Mouse (Mus musculus): ENCODE measurements around the gene Syn2. TPM values are rescaled to one million over a fixed set of nuclear protein-coding genes. Genes with fewer than 3 reads are reported as not detected.
"Not testable (repeated sequence)": the region's sequence is repeated elsewhere in the genome, so short reads cannot be mapped to it uniquely, and the experiment has no call there.

The Syn2 gene
- polyA plus RNA-seq, 1 experiment from 2014 or later, result 0.13 TPM

DNA sequence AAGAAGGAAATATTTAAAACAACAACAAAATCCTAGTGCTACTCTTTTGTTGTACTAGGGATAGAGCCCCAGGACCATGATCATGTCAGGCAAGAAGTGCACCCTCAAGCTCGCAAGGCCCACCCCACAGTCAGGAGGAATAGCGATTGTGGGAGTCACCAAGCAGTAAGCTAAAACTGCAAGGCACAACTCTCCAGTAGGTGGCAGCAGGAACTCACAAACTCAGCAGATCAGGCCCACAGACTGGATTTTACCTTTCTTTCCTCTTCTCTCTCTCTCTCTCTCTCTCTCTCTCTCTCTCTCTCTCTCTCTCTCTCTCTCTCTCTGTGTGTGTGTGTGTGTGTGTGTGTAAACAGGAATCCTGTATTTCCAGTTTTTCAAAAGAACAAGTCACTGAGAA is 92.8 kb downstream of the Syn2 start:
- H3K36me3 ChIP-seq (replicated peaks), result no peaks in the 10 kb centered on the region
- no peaks in the 10 kb centered on the region for H3K9me3 ChIP-seq (replicated peaks)
- no peak overlapping the region for H3K9ac ChIP-seq
- no peak overlapping the region for H3K4me2 ChIP-seq
- H3K4me3 ChIP-seq (replicated peaks), result no peak overlapping the region
- H3K27ac ChIP-seq (replicated peaks), result no peak overlapping the region
- WGBS (ENCODE audit: insufficient replicate concordance), result 5% methylated on average over 2 of the region's 2 CpGs
- ATAC-seq (ENCODE audit: insufficient read depth), result no peak
- H3K27me3 ChIP-seq, result no peaks in the 10 kb centered on the region
- H3K4me1 ChIP-seq (replicated peaks), result no peaks in the 10 kb centered on the region

DNA sequence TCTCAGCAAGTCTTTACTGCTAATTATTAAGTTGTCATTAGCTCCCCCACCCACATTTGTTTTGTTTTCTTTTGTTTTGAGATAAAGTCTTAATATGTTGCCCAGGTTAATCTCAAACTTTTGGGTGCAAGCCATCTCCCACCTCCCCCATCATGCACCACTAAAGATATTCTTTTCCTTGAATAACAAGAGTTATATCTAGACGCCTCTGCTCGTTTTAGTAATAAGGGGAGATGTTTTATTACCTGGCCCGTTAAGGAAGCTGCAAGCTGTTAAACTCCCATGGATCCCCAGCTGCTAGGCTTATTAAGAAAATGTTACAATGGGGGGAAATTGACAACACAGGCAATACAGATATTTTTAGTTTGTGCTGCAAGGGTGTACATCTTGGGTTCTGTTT is 95.9 kb downstream of the Syn2 start:
- Histone ChIP-seq H3K4me1 (replicated peaks) (no peaks in the 10 kb centered on the region), H3K4me2 (no peak overlapping the region), H3K36me3 (replicated peaks) (no peaks in the 10 kb centered on the region), H3K27ac (replicated peaks) (no peak overlapping the region), H3K27me3 (no peaks in the 10 kb centered on the region), H3K9me3 (replicated peaks) (no peaks in the 10 kb centered on the region), H3K4me3 (replicated peaks) (no peak overlapping the region), H3K9ac (no peak overlapping the region)
- WGBS (ENCODE audit: insufficient replicate concordance), result 65% methylated on average over 3 of the region's 3 CpGs
- ATAC-seq (ENCODE audit: insufficient read depth), result no peak

DNA sequence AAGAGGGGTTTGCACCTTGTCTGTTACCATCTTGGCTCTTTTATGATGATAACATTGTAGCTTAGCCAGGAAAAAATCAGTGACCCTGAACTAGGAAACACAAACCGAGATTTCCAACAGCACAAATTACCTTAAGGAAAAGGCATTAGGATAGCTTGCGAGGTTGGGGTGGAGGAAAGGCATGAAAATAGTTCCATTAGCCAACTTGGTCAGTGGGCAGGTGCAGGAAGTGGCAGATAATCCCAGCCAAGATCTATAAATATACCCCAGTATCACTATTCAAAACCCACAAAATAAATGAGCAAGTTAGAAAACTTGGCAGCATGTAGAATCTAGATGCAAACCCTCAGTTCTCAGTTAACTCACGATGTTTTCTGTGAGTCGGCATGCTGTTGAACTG is 97.1 kb downstream of the Syn2 start:
- Histone ChIP-seq H3K27ac (replicated peaks) (no peak overlapping the region), H3K9ac (no peak overlapping the region), H3K9me3 (replicated peaks) (no peaks in the 10 kb centered on the region), H3K27me3 (no peaks in the 10 kb centered on the region), H3K4me3 (replicated peaks) (no peak overlapping the region), H3K4me1 (replicated peaks) (no peaks in the 10 kb centered on the region), H3K4me2 (no peak overlapping the region), H3K36me3 (replicated peaks) (no peaks in the 10 kb centered on the region)
- ATAC-seq (ENCODE audit: insufficient read depth), result no peak
- WGBS (ENCODE audit: insufficient replicate concordance), result 46% methylated on average over 4 of the region's 4 CpGs

DNA sequence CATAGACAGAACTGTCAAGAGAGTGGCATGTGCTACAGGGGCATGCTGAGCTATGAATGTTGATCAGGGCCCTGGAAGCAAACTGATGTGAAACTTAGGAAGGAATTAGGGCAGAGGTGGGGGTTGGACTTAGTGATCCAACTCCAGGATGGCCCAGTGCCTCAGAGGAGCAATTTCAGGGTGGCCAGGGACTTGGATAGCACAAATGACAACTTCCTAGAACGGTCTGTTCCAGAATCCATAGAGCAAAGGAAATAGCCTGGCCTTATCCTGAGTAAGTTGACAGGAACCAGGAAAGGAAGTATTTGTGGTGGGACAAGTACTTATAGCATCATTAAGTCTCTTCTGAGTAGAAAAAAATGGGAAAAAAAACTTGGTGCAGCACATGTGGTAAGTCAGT is 97.9 kb downstream of the Syn2 start:
- no peak overlapping the region for H3K27ac ChIP-seq (replicated peaks)
- no peaks in the 10 kb centered on the region for H3K4me1 ChIP-seq (replicated peaks)
- 38% methylated on average over 1 of the region's 1 CpGs for WGBS (ENCODE audit: insufficient replicate concordance)
- H3K36me3 ChIP-seq (replicated peaks), result no peaks in the 10 kb centered on the region
- no peaks in the 10 kb centered on the region for H3K9me3 ChIP-seq (replicated peaks)
- H3K27me3 ChIP-seq, result no peaks in the 10 kb centered on the region
- no peak overlapping the region for H3K9ac ChIP-seq
- no peak overlapping the region for H3K4me2 ChIP-seq
- no peak for ATAC-seq (ENCODE audit: insufficient read depth)
- no peak overlapping the region for H3K4me3 ChIP-seq (replicated peaks)

DNA sequence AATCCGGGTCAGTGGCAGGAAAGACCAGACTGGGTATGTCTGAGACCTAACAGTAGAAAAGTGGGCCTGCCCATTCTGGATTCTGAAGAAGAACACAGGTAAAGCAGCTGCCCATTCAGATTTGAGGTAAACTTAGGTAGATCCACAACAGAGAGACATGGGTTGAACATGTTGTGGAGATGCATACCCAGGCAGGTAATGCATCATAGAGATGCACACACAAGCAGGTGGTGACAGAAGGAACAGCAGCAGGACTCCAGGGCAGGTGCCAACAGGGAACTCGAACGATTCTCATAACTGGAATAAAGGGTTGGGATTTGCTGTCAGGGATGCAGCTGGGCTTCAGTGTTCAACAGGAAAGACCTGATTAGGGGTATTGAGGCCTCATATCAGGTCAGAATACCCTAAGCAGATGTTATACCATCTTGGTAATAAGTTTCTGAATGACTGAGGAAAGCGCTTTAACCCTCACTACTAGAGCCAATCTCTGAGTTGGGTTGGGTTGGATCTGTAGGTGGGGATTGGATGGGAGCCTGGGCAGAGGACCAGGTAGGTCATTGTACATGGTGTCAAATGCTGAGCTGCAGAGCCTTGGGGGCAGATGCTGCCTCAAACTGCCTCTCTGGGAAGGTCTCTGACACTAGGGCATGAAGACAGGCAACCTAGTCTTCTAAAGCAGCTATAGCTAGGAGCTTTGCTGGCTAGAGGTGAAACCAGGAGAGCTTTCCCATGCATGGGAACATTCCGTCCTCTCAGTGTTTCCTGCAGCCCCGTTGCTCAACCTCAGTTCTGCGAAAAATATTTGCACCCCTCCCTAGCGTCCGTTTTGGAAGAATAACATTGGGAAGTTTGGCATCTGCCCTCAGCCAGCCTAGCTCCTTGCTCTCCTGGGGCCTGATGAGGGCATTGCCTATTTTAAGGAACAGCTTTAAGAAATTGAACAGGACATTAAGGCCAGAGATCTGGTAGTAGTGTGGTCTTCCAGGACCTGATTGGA is 103.6 kb downstream of the Syn2 start:
- Histone ChIP-seq H3K9me3 (replicated peaks) (no peaks in the 10 kb centered on the region), H3K9ac (no peak overlapping the region), H3K4me3 (replicated peaks) (no peak overlapping the region), H3K27me3 (no peaks in the 10 kb centered on the region), H3K36me3 (replicated peaks) (no peaks in the 10 kb centered on the region), H3K27ac (replicated peaks) (no peak overlapping the region), H3K4me2 (no peak overlapping the region), H3K4me1 (replicated peaks) (no peaks in the 10 kb centered on the region)
- 70% methylated on average over 9 of the region's 9 CpGs for WGBS (ENCODE audit: insufficient replicate concordance)
- no peak for ATAC-seq (ENCODE audit: insufficient read depth)

DNA sequence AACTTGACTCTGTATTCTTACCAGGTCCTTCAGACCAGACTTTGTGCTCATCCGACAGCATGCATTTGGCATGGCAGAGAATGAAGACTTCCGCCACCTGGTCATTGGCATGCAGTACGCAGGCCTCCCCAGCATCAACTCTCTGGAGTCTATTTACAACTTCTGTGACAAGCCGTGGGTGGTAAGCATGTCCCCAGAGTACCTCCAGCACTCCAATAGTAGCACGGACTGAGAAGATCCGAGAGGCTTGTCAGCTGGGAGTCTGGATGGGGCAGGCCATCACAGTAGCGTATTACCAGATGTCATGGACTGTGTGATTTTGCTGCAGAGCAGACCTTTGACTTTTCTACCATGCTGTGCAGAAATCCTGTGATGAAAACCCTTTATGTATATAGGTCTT is 104.6 kb downstream of the Syn2 start:
- no peak overlapping the region for H3K4me3 ChIP-seq (replicated peaks)
- no peak for ATAC-seq (ENCODE audit: insufficient read depth)
- no peaks in the 10 kb centered on the region for H3K36me3 ChIP-seq (replicated peaks)
- 70% methylated on average over 7 of the region's 7 CpGs for WGBS (ENCODE audit: insufficient replicate concordance)
- no peaks in the 10 kb centered on the region for H3K27me3 ChIP-seq
- no peak overlapping the region for H3K27ac ChIP-seq (replicated peaks)
- no peak overlapping the region for H3K4me2 ChIP-seq
- H3K9me3 ChIP-seq (replicated peaks), result no peaks in the 10 kb centered on the region
- H3K9ac ChIP-seq, result no peak overlapping the region
- no peaks in the 10 kb centered on the region for H3K4me1 ChIP-seq (replicated peaks)

DNA sequence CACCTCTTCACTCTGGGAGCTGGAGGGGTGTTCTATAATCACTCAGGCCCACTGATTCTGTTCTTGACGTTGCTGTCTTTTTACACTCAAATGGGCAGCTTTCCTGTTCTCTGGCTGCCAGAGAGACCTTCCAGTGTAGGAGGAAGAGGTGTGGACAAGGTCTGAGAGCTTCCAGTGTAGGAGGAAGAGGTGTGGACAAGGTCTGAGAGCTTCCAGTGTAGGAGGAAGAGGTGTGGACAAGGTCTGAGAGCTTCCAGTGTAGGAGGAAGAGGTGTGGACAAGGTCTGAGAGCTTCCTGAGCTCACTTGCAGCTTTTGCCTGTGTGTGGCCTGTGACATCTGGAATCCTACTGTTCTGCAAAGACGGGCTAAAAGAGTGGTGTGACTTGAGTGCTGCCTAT is 105.7 kb downstream of the Syn2 start:
- not testable (repeated sequence) for ATAC-seq (ENCODE audit: insufficient read depth); H3K4me2 ChIP-seq; H3K36me3 ChIP-seq (replicated peaks); H3K27me3 ChIP-seq; H3K4me3 ChIP-seq (replicated peaks); H3K9me3 ChIP-seq (replicated peaks); H3K4me1 ChIP-seq (replicated peaks); H3K27ac ChIP-seq (replicated peaks); H3K9ac ChIP-seq
- WGBS (ENCODE audit: insufficient replicate concordance), result 23% methylated on average over 2 of the region's 2 CpGs

DNA sequence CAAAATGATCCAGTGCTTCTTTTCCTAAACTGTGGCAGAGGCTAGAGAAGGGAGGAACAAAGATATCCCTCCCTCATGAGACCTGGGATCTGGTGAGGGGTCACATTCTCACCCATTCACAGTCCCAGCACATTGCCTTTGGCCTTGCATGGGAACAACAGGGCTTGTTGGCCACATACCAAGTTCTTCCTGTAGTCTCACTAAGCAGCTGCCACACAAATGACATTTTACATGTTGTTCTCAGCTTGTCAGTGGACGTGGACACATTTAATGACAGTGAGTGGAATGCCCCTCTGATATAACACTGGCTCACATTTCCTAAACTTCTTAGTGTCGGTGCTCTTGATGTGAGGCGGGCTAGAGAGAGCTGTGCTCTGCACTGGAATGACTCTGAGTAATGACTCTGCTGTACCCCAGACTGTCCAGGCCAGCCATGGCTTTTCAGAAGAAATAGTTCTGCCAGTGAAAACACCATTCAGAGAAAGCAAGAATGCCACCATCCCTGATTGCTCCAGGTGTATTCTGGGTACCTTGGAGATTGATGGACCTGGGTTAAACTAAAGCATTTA is 106.5 kb downstream of the Syn2 start:
- H3K9ac ChIP-seq, result no peak overlapping the region
- H3K9me3 ChIP-seq (replicated peaks), result no peaks in the 10 kb centered on the region
- no peaks in the 10 kb centered on the region for H3K36me3 ChIP-seq (replicated peaks)
- H3K27me3 ChIP-seq, result no peaks in the 10 kb centered on the region
- no peak overlapping the region for H3K4me2 ChIP-seq
- no peaks in the 10 kb centered on the region for H3K4me1 ChIP-seq (replicated peaks)
- H3K27ac ChIP-seq (replicated peaks), result no peak overlapping the region
- H3K4me3 ChIP-seq (replicated peaks), result no peak overlapping the region
- no peak for ATAC-seq (ENCODE audit: insufficient read depth)
- 66% methylated on average over 3 of the region's 3 CpGs for WGBS (ENCODE audit: insufficient replicate concordance)

DNA sequence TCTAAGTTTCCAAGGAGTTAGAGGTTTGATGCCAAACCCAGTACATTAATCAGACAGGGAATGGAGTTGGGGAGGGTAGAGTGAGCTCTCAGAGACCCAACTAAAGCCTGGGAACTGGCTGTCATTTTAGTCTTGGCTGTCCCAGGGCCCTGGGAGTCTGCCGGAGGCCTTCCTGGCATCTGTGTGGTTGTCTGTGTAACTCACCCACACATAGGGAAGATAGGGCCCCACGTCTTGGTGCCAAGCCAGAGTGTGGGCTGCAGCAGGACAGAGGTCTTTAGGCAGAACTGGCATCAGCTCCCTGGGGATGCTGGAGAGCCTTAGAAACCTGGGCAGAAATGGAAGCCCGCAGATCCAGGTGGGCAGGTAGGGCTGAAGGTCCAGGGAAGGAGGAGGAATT is 107.2 kb downstream of the Syn2 start:
- 55% methylated on average over 3 of the region's 3 CpGs for WGBS (ENCODE audit: insufficient replicate concordance)
- Histone ChIP-seq H3K27me3 (no peaks in the 10 kb centered on the region), H3K4me1 (replicated peaks) (no peaks in the 10 kb centered on the region), H3K27ac (replicated peaks) (no peak overlapping the region), H3K36me3 (replicated peaks) (no peaks in the 10 kb centered on the region), H3K4me3 (replicated peaks) (no peak overlapping the region), H3K4me2 (no peak overlapping the region), H3K9ac (no peak overlapping the region), H3K9me3 (replicated peaks) (no peaks in the 10 kb centered on the region)
- ATAC-seq (ENCODE audit: insufficient read depth), result no peak

DNA sequence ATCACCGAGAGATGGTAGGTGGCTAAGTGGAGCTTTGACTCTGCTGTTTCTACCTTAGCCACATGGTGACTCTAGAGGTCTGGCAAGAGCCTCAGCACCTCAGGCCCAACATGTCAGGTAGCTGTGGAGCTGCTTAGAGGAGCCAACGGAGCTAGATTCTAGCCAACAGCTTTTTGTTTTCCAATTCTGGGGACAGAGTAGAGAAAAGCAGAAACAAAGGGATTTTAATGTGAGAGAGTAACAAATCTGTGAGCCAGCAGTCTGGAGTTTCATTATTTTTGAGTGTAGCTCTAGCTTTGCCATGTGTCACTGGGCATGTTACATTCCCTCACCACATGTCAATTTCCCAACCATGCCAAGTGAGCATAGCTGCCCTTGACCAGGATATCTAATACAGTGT is 109.5 kb downstream of the Syn2 start:
- Histone ChIP-seq H3K9ac (no peak overlapping the region), H3K27ac (replicated peaks) (no peak overlapping the region), H3K36me3 (replicated peaks) (no peaks in the 10 kb centered on the region), H3K27me3 (no peaks in the 10 kb centered on the region), H3K9me3 (replicated peaks) (no peaks in the 10 kb centered on the region), H3K4me1 (replicated peaks) (no peaks in the 10 kb centered on the region), H3K4me3 (replicated peaks) (no peak overlapping the region), H3K4me2 (no peak overlapping the region)
- ATAC-seq (ENCODE audit: insufficient read depth), result no peak
- WGBS (ENCODE audit: insufficient replicate concordance), result 44% methylated on average over 2 of the region's 2 CpGs

DNA sequence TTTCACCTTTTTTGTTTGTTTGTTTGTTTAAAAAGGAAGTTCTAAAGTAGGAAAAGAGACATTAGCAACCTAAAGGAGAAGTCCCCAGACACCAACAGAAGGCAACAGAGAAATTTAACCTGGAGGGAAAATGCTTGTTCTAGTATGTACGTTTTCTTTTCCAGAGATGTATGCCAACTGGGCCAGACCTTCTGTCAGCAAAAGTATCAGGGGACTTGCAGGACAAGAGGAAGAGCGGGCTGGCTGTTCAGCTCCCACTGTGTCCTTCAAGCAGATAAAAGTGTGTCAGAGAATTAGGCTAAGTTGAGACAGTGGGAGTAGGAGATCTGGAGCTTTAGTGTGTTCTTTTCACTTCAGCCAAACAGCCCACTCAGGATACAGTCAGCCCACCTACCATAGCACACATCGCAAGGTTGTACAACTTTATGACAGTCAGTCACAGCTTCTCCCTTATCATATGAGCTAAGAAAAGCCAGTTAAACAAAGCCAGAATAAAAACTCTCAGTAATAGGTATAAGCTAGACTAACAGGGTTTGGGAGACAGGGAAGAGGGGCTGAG is 110.9 kb downstream of the Syn2 start:
- H3K4me2 ChIP-seq, result no peak overlapping the region
- H3K9ac ChIP-seq, result no peak overlapping the region
- H3K36me3 ChIP-seq (replicated peaks), result no peaks in the 10 kb centered on the region
- no peak overlapping the region for H3K27ac ChIP-seq (replicated peaks)
- no peaks in the 10 kb centered on the region for H3K4me1 ChIP-seq (replicated peaks)
- H3K27me3 ChIP-seq, result no peaks in the 10 kb centered on the region
- H3K4me3 ChIP-seq (replicated peaks), result no peak overlapping the region
- ATAC-seq (ENCODE audit: insufficient read depth), result no peak
- WGBS (ENCODE audit: insufficient replicate concordance), result 67% methylated on average over 3 of the region's 3 CpGs
- no peaks in the 10 kb centered on the region for H3K9me3 ChIP-seq (replicated peaks)

Measured in liver, embryonic 15.5 days (tissue).